Mouse (Mus musculus) CD4-positive, CD25-positive, alpha-beta regulatory T cell, adult 2 months (primary cell): ENCODE measurements around the gene Wwox.

Experiments used
- DNase-seq: peaks from one replicate; pipeline ENCODE4 v3.0.0-alpha.2; 2012; ENCODE audit warnings: low read depth, low spot score

The Wwox gene

DNA sequence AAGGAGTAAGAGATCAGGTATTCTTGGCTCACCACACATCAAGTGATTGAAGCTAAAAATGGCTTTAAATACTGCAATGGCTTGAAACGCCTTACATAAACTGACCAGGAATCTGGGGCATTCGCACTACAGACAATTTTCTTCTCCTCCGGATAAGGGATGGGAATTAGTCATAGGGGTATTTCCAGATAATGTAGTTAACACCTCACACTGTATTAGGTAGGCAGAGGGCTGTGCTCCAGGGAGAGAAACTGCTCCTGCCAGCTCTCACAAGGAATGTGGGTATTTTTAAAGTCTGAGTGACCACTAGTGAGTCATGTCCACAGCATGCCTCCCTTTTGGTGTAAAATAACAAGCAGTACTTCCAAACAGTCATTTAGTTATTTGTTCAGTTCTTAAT, 894.5 kb downstream of the Wwox start:
- DNase-seq = no peak

DNA sequence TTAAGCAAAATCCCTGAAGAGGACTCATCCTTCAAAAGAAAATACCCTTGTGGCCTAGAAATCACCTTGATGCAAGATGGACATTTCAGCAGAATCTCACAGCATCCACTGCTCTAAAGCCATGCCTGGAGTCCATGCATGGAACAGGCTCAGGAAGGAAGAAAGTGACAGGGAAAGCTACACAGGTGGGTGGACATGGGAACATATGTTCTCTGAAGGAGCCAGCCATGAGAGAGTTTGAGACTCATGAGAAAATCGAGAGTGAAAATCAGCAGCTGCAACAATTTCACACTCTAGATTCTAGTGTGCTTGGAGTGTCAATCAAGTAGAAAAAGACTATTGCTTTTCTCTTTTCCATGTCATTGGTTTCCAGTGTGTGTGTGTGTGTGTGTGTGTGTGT, 896.9 kb downstream of the Wwox start:
- DNase-seq = no peak

GRCm38 (mm10) chr8:115348704-115349103, 909.2 kb downstream of the Wwox start:
- DNase-seq = no peak

DNA sequence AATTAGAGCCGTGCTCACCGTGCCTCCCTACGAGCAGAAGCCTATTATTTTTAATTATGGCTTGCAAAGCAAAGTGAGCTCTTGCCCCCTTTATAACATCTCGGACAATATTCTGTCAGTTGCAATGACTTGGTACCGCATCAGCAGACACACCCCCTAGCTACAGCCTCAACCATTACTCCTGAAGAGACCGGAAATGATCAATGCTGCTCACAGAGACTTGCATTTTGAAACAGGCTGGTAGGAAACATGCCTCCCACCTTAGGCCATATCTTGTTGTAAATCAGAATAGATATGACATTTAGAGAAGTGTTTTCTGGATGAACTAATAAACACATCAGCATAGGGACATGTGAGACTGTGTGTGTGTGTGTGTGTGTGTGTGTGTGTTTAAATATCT, 911.3 kb downstream of the Wwox start:
- peak; percentile 40 for DNase-seq

- DNase-seq = no peak
Measured at GRCm38 (mm10) chr8:115357663-115358335, 918.3 kb downstream of the Wwox start.

DNA sequence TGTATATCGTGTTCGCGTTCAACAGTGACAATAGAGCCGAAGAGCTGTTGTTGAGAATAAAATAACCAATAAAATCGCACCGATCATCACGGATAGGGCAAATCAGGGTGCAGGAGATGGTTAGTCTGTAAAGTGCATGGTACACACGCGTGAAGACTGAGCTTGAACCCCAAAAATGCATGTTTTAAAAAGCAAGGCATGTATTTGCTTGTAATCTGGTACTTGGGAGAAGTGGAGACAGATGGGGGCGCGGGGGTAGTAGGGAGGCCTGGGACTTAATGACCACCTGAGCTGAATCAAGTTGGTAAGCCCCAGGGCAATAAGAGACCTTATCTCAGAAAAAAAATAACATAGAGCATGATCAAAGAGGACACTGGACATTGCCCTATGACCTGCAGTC, 919.0 kb downstream of the Wwox start:
- DNase-seq = no peak

- DNase-seq = no peak
Measured at GRCm38 (mm10) chr8:115359701-115360100, 920.2 kb downstream of the Wwox start.

DNA sequence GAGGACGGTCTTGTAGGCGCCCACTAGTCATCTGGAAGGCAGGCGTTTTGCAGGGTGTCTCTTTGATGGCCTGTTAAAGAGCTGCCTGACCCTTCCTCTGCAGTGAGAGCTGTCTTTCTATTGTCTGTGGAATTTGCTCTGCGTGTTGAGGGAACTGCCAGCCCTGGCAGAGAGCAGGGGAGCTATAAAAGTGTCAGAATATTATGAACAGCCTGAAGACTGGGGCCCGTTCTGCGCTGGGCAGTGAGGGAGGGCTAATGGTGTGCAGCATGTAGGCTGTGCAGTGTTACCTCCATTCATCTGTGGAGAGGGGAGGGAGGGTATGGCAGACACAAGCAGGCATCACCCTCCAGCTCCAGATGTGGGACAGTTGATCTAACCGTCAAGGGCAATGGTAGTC, 923.1 kb downstream of the Wwox start:
- DNase-seq = no peak

DNA sequence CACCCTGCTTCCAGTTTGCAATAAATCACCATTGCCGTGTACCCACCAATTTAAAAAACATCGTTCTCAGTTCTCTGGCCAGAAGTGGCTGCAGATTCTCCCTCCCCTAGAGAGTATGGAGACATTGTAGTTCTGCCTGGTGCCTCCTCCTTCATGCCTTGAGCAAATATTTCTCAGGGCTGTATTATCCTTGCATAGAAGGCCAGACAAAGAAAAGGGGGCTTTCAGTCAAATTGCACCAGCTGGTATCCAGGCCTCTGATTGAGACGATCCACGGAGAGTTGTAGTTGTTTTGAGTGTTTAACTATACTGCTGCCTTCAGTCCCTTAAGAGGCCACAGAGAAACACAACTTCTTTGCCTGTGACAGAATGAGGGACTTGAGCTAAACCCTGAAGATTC, 935.5 kb downstream of the Wwox start:
- no peak for DNase-seq

DNA sequence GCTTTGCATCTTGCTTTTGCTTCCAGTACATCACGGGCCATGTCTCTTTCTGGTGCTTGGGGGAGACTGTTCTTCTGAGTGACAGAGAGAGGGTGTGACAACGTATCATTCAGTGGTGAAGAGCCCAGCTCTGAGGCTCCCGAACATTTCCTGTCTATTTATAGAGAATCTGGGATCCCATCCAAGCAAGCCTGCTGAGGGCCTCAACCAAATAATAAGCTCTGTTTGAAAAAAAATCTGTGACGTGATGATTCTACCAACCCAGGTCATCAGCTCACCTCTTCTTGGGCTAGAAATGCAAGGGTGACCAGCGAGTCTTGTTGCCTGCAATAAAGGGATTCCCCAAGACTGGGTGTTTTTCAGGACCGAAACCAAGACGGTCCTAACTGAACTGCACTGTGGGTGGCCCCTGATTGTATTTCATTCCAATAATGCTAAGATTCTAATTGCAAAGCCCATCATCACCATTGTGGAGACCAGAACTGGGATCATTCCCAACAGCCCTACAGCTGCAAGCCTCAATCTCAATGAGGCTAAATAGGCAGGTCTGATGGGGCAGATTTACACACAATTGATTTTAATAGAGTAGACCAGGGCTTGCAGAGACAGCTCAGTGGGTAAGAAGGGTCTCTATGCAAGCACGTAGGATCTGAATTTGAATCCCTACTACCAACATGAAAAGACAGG, 936.0 kb downstream of the Wwox start:
- no peak for DNase-seq

- no peak for DNase-seq
Measured at GRCm38 (mm10) chr8:115377321-115377720, 937.9 kb downstream of the Wwox start.

DNA sequence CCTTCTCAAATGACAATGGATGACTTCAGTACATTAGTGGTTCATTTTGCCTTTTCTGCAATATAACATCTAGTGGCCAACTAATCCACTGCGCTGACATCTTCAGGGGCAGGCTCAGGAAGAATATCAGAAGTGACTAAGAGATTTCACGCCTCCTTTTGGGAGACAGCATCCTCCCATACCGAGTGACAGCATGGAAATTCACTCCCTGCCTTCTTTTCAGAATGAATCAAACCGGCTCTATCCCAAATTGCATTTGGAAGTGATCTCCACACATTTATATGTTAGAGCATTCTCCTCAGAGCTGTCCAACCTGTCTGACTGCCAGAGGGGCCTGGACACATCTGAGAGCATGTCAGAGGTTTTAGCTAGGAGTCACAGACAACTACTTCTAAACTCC, 940.6 kb downstream of the Wwox start:
- DNase-seq = no peak

GRCm38 (mm10) chr8:115390921-115391504, 951.6 kb downstream of the Wwox start:
- DNase-seq = peak; percentile 38

DNA sequence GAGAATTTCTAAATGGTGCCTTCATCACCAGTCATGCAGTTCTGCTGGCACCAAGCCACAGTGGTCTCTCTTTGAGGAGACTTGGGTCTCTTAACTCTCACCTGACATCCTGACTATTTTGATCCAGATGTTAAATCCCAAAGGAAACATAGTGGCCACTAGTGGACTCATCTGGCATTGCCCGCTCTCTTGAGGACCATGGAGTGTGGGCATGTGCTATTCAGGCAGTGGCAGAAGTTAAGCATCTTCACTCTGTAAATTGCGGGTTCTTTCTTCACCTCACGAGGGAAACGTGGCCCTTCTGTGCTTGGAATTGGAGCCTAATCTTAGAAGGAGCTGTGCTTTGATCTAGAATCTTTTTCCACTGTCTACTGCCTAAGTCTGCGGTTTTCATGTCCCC, 956.4 kb downstream of the Wwox start:
- no peak for DNase-seq

DNA sequence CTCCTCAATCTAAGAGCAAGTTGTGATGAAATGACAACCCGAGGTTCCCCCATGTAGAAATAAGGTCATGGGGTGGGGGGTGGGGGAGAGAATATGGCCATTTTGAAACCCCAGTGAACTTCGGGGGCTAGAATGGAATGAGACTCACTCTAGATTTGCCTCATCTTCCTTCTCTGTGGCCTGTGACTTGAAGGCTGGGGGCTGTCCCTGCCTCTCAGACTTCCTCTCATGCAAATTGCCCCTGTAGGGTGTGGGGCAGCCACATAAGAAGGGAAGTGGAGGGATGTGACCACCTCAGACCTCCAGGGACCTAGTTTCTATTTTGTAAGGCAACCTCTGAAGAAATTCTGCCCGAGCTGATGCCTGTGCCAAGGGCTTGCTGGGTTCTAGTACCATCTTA, 958.5 kb downstream of the Wwox start:
- peak; percentile 87 for DNase-seq

GRCm38 (mm10) chr8:115400013-115400720, 960.7 kb downstream of the Wwox start:
- DNase-seq = peak; percentile 68
